Comparison of ENCODE assay signal across 12 mouse cellular contexts in the genomic region with DNA sequence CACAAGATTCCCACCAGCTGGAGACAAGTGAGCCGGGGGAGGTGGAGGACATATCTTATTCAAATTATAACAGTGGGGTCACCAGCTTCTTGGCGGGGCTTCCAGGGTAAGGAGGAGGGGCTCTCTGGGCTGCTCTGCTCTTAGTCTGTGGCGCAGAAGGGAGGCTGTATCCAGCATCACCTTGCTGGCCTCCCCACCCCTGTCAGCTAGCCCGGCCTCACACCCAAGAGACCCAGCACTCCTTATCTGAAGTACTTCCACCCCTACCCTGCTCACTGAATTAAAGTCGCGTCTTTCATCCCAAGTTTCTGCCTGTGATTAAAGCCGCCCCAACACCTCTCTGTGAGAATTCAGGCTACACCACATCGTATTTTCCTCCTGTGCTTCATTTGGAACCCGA.
DNase-seq lines count a peak whose midpoint lies in the region; ATAC-seq and TF ChIP-seq lines count a peak whose summit lies in the region.
"Had no signal": no experiment of that assay in that cellular context is flagged by ENCODE, and none has a peak within 500 bp of the region (broad histone marks: within the 10 kb centered on the region; RNA-seq: fewer than 3 reads in every experiment).

No protein-coding gene starts in this region.

- no peaks in the 10 kb centered on the region for H3K36me3 ChIP-seq in forebrain, postnatal 0 days (ENCODE audit: insufficient read depth)
- H3K36me3 ChIP-seq in forebrain, embryonic 15.5 days: no peaks in the 10 kb centered on the region
- H3K36me3 ChIP-seq in kidney, embryonic 15.5 days: no peaks in the 10 kb centered on the region
- no peaks in the 10 kb centered on the region for H3K36me3 ChIP-seq in embryonic facial prominence, embryonic 14.5 days (ENCODE audit: control insufficient read depth, insufficient read depth, low read length)
- H3K36me3 ChIP-seq in limb, embryonic 14.5 days (ENCODE audit: control insufficient read depth, insufficient read depth, low read length): no peaks in the 10 kb centered on the region

- DNase-seq in forebrain, postnatal 0 days: no peak
- no peak for DNase-seq in kidney, postnatal 14 days
- DNase-seq in embryonic facial prominence, embryonic 14.5 days (ENCODE audit: low spot score): no peak
- no peak for DNase-seq in limb, embryonic 14.5 days (ENCODE audit: low spot score)
- no peak for DNase-seq in spleen, adult 18-20 months
- DNase-seq in MN1 (ENCODE audit: low spot score): no peak
- DNase-seq: adrenal gland, postnatal 25 days; cerebellum, postnatal 36 days; kidney, postnatal 36 days; liver had no signal

- WGBS in forebrain, postnatal 0 days: 36% methylated on average over 9 of the region's 9 CpGs
- 44% methylated on average over 9 of the region's 9 CpGs for WGBS in forebrain, embryonic 15.5 days
- WGBS in kidney, embryonic 15.5 days: 22% methylated on average over 9 of the region's 9 CpGs
- 24% methylated on average over 9 of the region's 9 CpGs for WGBS in embryonic facial prominence, embryonic 14.5 days
- WGBS in limb, embryonic 14.5 days: 24% methylated on average over 9 of the region's 9 CpGs

- no peak overlapping the region for H3K4me3 ChIP-seq in forebrain, postnatal 0 days (ENCODE audit: low read depth, low read length)
- no peak overlapping the region for H3K4me3 ChIP-seq in forebrain, embryonic 15.5 days
- H3K4me3 ChIP-seq in kidney, embryonic 15.5 days (replicated peaks): peak overlapping the region; percentile 12
- H3K4me3 ChIP-seq in embryonic facial prominence, embryonic 14.5 days (ENCODE audit: low read depth, low read length): no peak overlapping the region
- no peak overlapping the region for H3K4me3 ChIP-seq in limb, embryonic 14.5 days (replicated peaks; ENCODE audit: low read length)

- H3K27ac ChIP-seq in forebrain, postnatal 0 days (ENCODE audit: low read depth, low read length): no peak overlapping the region
- no peak overlapping the region for H3K27ac ChIP-seq in forebrain, embryonic 15.5 days (replicated peaks)
- H3K27ac ChIP-seq in kidney, embryonic 15.5 days: no peak overlapping the region
- H3K27ac ChIP-seq in embryonic facial prominence, embryonic 14.5 days (replicated peaks; ENCODE audit: low read depth, low read length): no peak overlapping the region
- H3K27ac ChIP-seq in limb, embryonic 14.5 days (replicated peaks; ENCODE audit: low read depth, low read length): no peak overlapping the region

- H3K9ac ChIP-seq in forebrain, postnatal 0 days: no peak overlapping the region
- H3K9ac ChIP-seq in forebrain, embryonic 15.5 days (replicated peaks): no peak overlapping the region
- H3K9ac ChIP-seq in kidney, embryonic 15.5 days: no peak overlapping the region
- H3K9ac ChIP-seq in embryonic facial prominence, embryonic 14.5 days (ENCODE audit: low read depth, low read length): no peak overlapping the region
- H3K9ac ChIP-seq in limb, embryonic 14.5 days (ENCODE audit: low read depth, low read length, severe bottlenecking): no peak overlapping the region

- 0 out of 2 replicates have a peak, but pooled peaks cover 5% of the 10 kb centered on the region for H3K9me3 ChIP-seq in forebrain, postnatal 0 days (ENCODE audit: low read length)
- H3K9me3 ChIP-seq in forebrain, embryonic 15.5 days: peaks cover 3% of the 10 kb centered on the region; the same call in 1 of the 2 replicates
- H3K9me3 ChIP-seq in kidney, embryonic 15.5 days (replicated peaks): peaks cover 5% of the 10 kb centered on the region; the same call in 1 of the 2 replicates
- H3K9me3 ChIP-seq in embryonic facial prominence, embryonic 14.5 days (ENCODE audit: control insufficient read depth, low read length): peaks cover 9% of the 10 kb centered on the region; the same call in 1 of the 2 replicates
- peaks cover 3% of the 10 kb centered on the region; the same call in 1 of the 2 replicates for H3K9me3 ChIP-seq in limb, embryonic 14.5 days (ENCODE audit: control insufficient read depth, low read length)

- no peak for TF ChIP-seq CTCF in forebrain, postnatal 0 days (IDR thresholded peaks at IDR 0.05; ENCODE audit: low read depth)

- no peak for ATAC-seq in forebrain, postnatal 0 days
- ATAC-seq in forebrain, embryonic 15.5 days (replicated peaks): no peak
- ATAC-seq in kidney, embryonic 15.5 days (replicated peaks; ENCODE audit: low FRiP score): no peak
- no peak for ATAC-seq in embryonic facial prominence, embryonic 14.5 days (ENCODE audit: low read depth)
- ATAC-seq in limb, embryonic 14.5 days (ENCODE audit: low FRiP score, low read depth): no peak

- no peak for TF ChIP-seq POLR2A in limb, embryonic 14.5 days (IDR thresholded peaks at IDR 0.05; ENCODE audit: borderline replicate concordance, extremely low read depth, insufficient read depth, insufficient read length)

- H3K27me3 ChIP-seq in forebrain, postnatal 0 days (ENCODE audit: insufficient read depth, low read length): peaks cover 8% of the 10 kb centered on the region; the same call in 1 of the 2 replicates
- 0 out of 2 replicates have a peak, but pooled peaks cover 5% of the 10 kb centered on the region for H3K27me3 ChIP-seq in forebrain, embryonic 15.5 days
- peaks cover 25% of the 10 kb centered on the region for H3K27me3 ChIP-seq in kidney, embryonic 15.5 days
- H3K27me3 ChIP-seq in embryonic facial prominence, embryonic 14.5 days (replicated peaks; ENCODE audit: control insufficient read depth, insufficient read depth, low read length): peaks cover 8% of the 10 kb centered on the region; the same call in 1 of the 2 replicates
- no peaks in the 10 kb centered on the region; the same call in 1 of the 2 replicates for H3K27me3 ChIP-seq in limb, embryonic 14.5 days (ENCODE audit: control insufficient read depth, insufficient read depth, low read length)

- H3K4me2 ChIP-seq in forebrain, postnatal 0 days (ENCODE audit: low read depth): peak overlapping the region; percentile 10; the same call in 1 of the 2 replicates
- no peak overlapping the region for H3K4me2 ChIP-seq in forebrain, embryonic 15.5 days (replicated peaks)
- H3K4me2 ChIP-seq in kidney, embryonic 15.5 days: peak overlapping the region; percentile 50
- H3K4me2 ChIP-seq in embryonic facial prominence, embryonic 14.5 days (ENCODE audit: low read depth, low read length): peak overlapping the region; percentile 8; the same call in 1 of the 2 replicates
- H3K4me2 ChIP-seq in limb, embryonic 14.5 days (replicated peaks; ENCODE audit: low read depth, low read length, severe bottlenecking): peak overlapping the region; percentile 22; the same call in 1 of the 2 replicates

- no peaks in the 10 kb centered on the region for H3K4me1 ChIP-seq in forebrain, postnatal 0 days (ENCODE audit: insufficient read depth)
- H3K4me1 ChIP-seq in forebrain, embryonic 15.5 days: no peaks in the 10 kb centered on the region
- peaks cover 16% of the 10 kb centered on the region for H3K4me1 ChIP-seq in kidney, embryonic 15.5 days
- H3K4me1 ChIP-seq in embryonic facial prominence, embryonic 14.5 days (ENCODE audit: control insufficient read depth, insufficient read depth, low read length): peaks cover 5% of the 10 kb centered on the region; the same call in 1 of the 2 replicates
- H3K4me1 ChIP-seq in limb, embryonic 14.5 days (ENCODE audit: control insufficient read depth, insufficient read depth, low read length): no peaks in the 10 kb centered on the region
